Mouse (Mus musculus) mesoderm, embryonic 11.5 days (tissue): ENCODE data around the gene Siglech.
"Not testable (repeated sequence)": the region's sequence is repeated elsewhere in the genome, so short reads cannot be mapped to it uniquely, and the experiment has no call there.

ENCODE experiments used
- DNase-seq: peaks from one replicate; pipeline ENCODE4 v3.0.0-alpha.2; 2012; ENCODE audit warnings: low read depth, low spot score

Gene Siglech

GRCm38 (mm10) chr7:55767926-55768325 is at the start of gene Siglech:
Gene Siglech (plus strand): TSS chr7:55768178.
- no peak for DNase-seq

GRCm38 (mm10) chr7:55722673-55723072 is 45.3 kb upstream of the Siglech start:
- no peak for DNase-seq

- DNase-seq: no peak
Observed at GRCm38 (mm10) chr7:55728903-55729302, 39.1 kb upstream of the Siglech start.

GRCm38 (mm10) chr7:55734483-55734882 is 33.5 kb upstream of the Siglech start:
- no peak for DNase-seq

GRCm38 (mm10) chr7:55737125-55737912 is 30.7 kb upstream of the Siglech start:
- peak; percentile 21 for DNase-seq

- no peak for DNase-seq
Observed at GRCm38 (mm10) chr7:55743614-55744267, 24.2 kb upstream of the Siglech start.

GRCm38 (mm10) chr7:55744566-55745220 is 23.3 kb upstream of the Siglech start:
- no peak for DNase-seq

- no peak for DNase-seq
Observed at GRCm38 (mm10) chr7:55750841-55751240, 17.1 kb upstream of the Siglech start.

GRCm38 (mm10) chr7:55759346-55759745 is 8.6 kb upstream of the Siglech start:
- DNase-seq: no peak

- DNase-seq: no peak
Observed at GRCm38 (mm10) chr7:55780011-55780410, 12.0 kb downstream of the Siglech start.

- DNase-seq: no peak
Observed at GRCm38 (mm10) chr7:55782493-55782892, 14.5 kb downstream of the Siglech start.

GRCm38 (mm10) chr7:55784580-55784979 is 16.6 kb downstream of the Siglech start:
- DNase-seq: no peak

GRCm38 (mm10) chr7:55790586-55790985 is 22.6 kb downstream of the Siglech start:
- DNase-seq: not testable (repeated sequence)

- no peak for DNase-seq
Observed at GRCm38 (mm10) chr7:55792280-55792679, 24.3 kb downstream of the Siglech start.

GRCm38 (mm10) chr7:55793236-55793951 is 25.4 kb downstream of the Siglech start:
- DNase-seq: no peak

GRCm38 (mm10) chr7:55793952-55794603 is 26.1 kb downstream of the Siglech start, which contains the start of gene Tubgcp5:
Gene Tubgcp5 (plus strand): TSS chr7:55794154.
- peak; percentile 98 for DNase-seq

GRCm38 (mm10) chr7:55799981-55800380 is 32.0 kb downstream of the Siglech start:
- DNase-seq: no peak

- no peak for DNase-seq
Observed at GRCm38 (mm10) chr7:55809967-55810366, 42.0 kb downstream of the Siglech start.

- no peak for DNase-seq
Observed at GRCm38 (mm10) chr7:55824468-55824867, 56.5 kb downstream of the Siglech start.

- DNase-seq: no peak
Observed at GRCm38 (mm10) chr7:55827551-55827950, 59.6 kb downstream of the Siglech start.
